Mouse (Mus musculus): ENCODE measurements around the gene Kctd6. TPM values are rescaled to one million over a fixed set of nuclear protein-coding genes. Genes with fewer than 3 reads are reported as not detected.

The Kctd6 gene
- total and polyA plus RNA-seq, 2 experiments from 2014 or later = 23.1 to 42.8 TPM

DNA sequence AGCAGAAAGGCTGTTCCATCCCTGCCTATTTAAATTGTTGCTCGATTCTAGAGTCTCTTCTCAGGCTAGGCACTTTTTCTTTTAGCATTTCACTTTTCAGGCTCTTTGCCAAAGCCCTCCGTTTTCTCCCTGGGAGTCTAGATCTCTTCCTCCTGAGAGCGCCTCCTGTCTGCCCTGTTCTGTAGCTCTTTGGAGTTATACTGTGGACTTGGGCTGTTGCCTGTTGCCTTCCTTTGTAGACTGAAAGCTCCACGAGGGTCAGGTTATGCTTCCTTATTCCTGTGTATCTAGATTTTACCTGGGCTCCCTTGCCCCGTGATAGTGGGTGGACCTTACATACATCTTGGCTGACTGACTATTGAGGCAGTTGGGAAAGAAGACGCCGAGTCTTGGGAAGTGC, 4.3 kb downstream of the Kctd6 start:
- no peaks in the 10 kb centered on the region; the same call in none of the 2 replicates for H3K4me1 ChIP-seq (ENCODE audit: insufficient read depth, low read length)
- ATAC-seq (ENCODE audit: low FRiP score) (no peak), DNase-seq (ENCODE audit: low spot score) (no peak)
- no peaks in the 10 kb centered on the region; the same call in 1 of the 2 replicates for H3K27me3 ChIP-seq (ENCODE audit: insufficient read depth, low read length)
- no peak overlapping the region for H3K9ac ChIP-seq (replicated peaks; ENCODE audit: low read length, poor library complexity, severe bottlenecking)
- no peaks in the 10 kb centered on the region for H3K9me3 ChIP-seq (ENCODE audit: low read length)
- no peak overlapping the region for H3K4me3 ChIP-seq (ENCODE audit: low read depth, low read length)
- WGBS = 30% methylated on average over 7 of the region's 7 CpGs
- peak; percentile 32 for TF ChIP-seq CTCF (IDR thresholded peaks at IDR 0.05)
- H3K36me3 ChIP-seq (ENCODE audit: insufficient read depth, low read length) = peaks cover 7% of the 10 kb centered on the region
- H3K4me2 ChIP-seq (ENCODE audit: low read depth, low read length, poor library complexity, severe bottlenecking) = 0 out of 2 replicates have a peak overlapping the region, but pooled peaks have one; percentile 21
- H3K27ac ChIP-seq (ENCODE audit: low read depth, low read length) = no peak overlapping the region

DNA sequence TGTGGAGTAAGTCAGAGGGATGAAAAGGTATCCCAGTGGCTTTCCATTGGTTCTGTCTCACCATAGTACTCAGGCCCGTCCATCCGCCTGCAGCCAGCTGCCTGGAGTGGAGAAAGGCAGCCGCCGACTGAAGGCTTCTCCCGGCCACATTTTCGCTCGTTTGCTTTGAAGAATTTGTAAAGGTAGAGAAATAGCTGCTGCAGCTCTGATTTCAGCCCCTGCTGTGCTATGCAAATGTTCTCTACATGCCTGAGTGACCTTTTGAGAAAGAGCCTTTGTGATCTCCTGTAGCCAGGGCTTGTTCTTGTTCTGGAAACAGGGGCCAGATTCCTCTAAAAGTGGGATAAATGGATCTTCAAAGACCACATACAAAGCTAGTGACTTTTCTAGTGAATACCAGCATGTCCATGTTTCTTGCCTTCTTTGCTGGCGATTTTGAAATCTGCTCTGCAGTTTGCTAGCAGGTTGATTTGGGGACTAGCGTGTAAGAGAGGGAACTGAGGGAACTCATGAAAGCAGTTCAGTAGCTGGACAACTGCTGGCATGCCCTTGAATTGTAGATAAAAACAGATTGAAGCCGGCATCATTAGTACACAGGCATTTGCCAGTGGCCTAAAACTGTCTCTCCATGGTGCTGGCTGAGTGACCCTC, 4.9 kb downstream of the Kctd6 start:
- Histone ChIP-seq H3K4me3 (ENCODE audit: low read depth, low read length) (no peak overlapping the region), H3K27ac (ENCODE audit: low read depth, low read length) (no peak overlapping the region; the same call in 1 of the 2 replicates), H3K4me1 (ENCODE audit: insufficient read depth, low read length) (no peaks in the 10 kb centered on the region; the same call in none of the 2 replicates), H3K9ac (replicated peaks; ENCODE audit: low read length, poor library complexity, severe bottlenecking) (no peak overlapping the region), H3K4me2 (ENCODE audit: low read depth, low read length, poor library complexity, severe bottlenecking) (peak overlapping the region; percentile 21; the same call in 1 of the 2 replicates), H3K36me3 (ENCODE audit: insufficient read depth, low read length) (peaks cover 7% of the 10 kb centered on the region), H3K9me3 (ENCODE audit: low read length) (no peaks in the 10 kb centered on the region), H3K27me3 (ENCODE audit: insufficient read depth, low read length) (no peaks in the 10 kb centered on the region; the same call in 1 of the 2 replicates)
- DNase-seq (ENCODE audit: low spot score) (peak; percentile 52), ATAC-seq (ENCODE audit: low FRiP score) (no peak)
- WGBS = 22% methylated on average over 10 of the region's 10 CpGs
- no peak for TF ChIP-seq CTCF (IDR thresholded peaks at IDR 0.05)

DNA sequence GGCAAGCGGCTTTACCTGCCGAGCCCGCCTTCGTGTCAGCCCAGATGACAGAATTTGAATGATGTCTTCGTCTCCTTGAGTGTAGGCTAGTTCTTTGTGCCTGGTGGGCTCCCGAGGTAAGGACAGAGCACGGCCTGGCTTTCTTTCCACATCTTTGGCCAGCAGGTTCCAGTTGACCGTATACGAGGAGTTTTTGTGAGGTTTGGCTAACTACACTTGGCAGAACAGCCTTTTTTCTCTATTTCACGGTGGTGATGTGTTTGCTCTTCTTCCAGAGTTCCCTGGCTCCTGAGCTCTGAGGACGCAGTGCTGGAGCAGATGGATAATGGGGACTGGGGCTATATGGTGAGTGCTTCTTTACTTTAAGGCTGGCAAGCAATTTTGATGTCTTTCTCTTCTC, 5.9 kb downstream of the Kctd6 start:
- H3K4me2 ChIP-seq (ENCODE audit: low read depth, low read length, poor library complexity, severe bottlenecking) = no peak overlapping the region
- TF ChIP-seq CTCF (IDR thresholded peaks at IDR 0.05) = no peak
- H3K9me3 ChIP-seq (ENCODE audit: low read length) = no peaks in the 10 kb centered on the region
- H3K4me3 ChIP-seq (ENCODE audit: low read depth, low read length) = no peak overlapping the region
- 29% methylated on average over 11 of the region's 11 CpGs for WGBS
- DNase-seq (ENCODE audit: low spot score) (no peak), ATAC-seq (ENCODE audit: low FRiP score) (no peak)
- no peak overlapping the region for H3K27ac ChIP-seq (ENCODE audit: low read depth, low read length)
- H3K27me3 ChIP-seq (ENCODE audit: insufficient read depth, low read length) = no peaks in the 10 kb centered on the region; the same call in 1 of the 2 replicates
- no peak overlapping the region for H3K9ac ChIP-seq (replicated peaks; ENCODE audit: low read length, poor library complexity, severe bottlenecking)
- no peaks in the 10 kb centered on the region; the same call in none of the 2 replicates for H3K4me1 ChIP-seq (ENCODE audit: insufficient read depth, low read length)
- peaks cover 7% of the 10 kb centered on the region for H3K36me3 ChIP-seq (ENCODE audit: insufficient read depth, low read length)

DNA sequence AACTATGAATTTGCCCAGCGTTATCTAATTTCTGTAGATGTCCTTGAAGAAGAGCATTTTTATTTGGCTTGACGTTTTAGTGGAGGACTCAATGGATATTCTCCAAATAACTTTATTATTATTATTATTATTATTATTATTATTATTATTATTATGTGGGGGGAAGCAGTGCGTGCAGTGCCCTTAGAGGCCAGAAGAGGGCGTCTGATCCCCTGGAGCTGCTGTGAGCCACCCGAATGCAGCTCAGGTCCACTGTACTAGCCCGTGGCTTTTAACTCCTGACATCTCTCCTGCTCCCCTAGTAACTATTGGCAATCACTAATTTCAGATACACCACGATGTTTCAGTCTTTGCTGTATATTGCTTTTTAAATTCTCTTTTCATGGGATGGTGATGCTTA, 6.4 kb downstream of the Kctd6 start:
- H3K9me3 ChIP-seq (ENCODE audit: low read length) = no peaks in the 10 kb centered on the region
- peak; percentile 59 for TF ChIP-seq CTCF (IDR thresholded peaks at IDR 0.05)

DNA sequence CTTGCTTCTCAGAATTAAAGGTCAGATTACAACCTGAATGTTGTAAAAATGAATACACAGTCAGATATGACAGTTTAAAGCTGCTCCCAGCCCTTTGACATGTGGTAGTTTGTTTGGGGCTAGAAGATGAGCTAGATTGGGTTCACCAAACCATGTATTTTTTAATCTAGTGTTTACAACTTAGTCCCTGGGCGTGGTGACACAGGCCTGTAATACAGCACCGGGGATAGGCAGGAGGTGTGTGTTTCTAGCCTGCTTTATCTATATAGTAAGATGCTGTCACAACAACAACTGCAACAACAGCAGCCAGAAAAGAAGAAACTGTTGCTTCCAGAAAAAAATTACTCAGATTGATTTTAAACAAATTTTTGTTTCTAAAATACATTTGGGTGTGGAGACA, 7.0 kb downstream of the Kctd6 start:
- DNase-seq (ENCODE audit: low spot score) = no peak
- 92% methylated on average over 2 of the region's 2 CpGs for WGBS
- Histone ChIP-seq H3K9me3 (ENCODE audit: low read length) (no peaks in the 10 kb centered on the region), H3K36me3 (ENCODE audit: insufficient read depth, low read length) (peaks cover 7% of the 10 kb centered on the region), H3K27me3 (ENCODE audit: insufficient read depth, low read length) (no peaks in the 10 kb centered on the region; the same call in 1 of the 2 replicates), H3K9ac (replicated peaks; ENCODE audit: low read length, poor library complexity, severe bottlenecking) (no peak overlapping the region), H3K4me2 (ENCODE audit: low read depth, low read length, poor library complexity, severe bottlenecking) (no peak overlapping the region), H3K4me3 (ENCODE audit: low read depth, low read length) (no peak overlapping the region), H3K4me1 (ENCODE audit: insufficient read depth, low read length) (no peaks in the 10 kb centered on the region; the same call in none of the 2 replicates), H3K27ac (ENCODE audit: low read depth, low read length) (no peak overlapping the region)
- ATAC-seq (ENCODE audit: low FRiP score) = no peak
- no peak for TF ChIP-seq CTCF (IDR thresholded peaks at IDR 0.05)

More for the DNA sequence above, 6.4 kb downstream of the Kctd6 start:
- H3K4me1 ChIP-seq (ENCODE audit: insufficient read depth, low read length) = no peaks in the 10 kb centered on the region; the same call in none of the 2 replicates
- no peaks in the 10 kb centered on the region; the same call in 1 of the 2 replicates for H3K27me3 ChIP-seq (ENCODE audit: insufficient read depth, low read length)
- no peak overlapping the region for H3K4me2 ChIP-seq (ENCODE audit: low read depth, low read length, poor library complexity, severe bottlenecking)
- H3K36me3 ChIP-seq (ENCODE audit: insufficient read depth, low read length) = peaks cover 7% of the 10 kb centered on the region
- WGBS = 53% methylated on average over 7 of the region's 7 CpGs
- H3K27ac ChIP-seq (ENCODE audit: low read depth, low read length) = no peak overlapping the region
- no peak overlapping the region for H3K9ac ChIP-seq (replicated peaks; ENCODE audit: low read length, poor library complexity, severe bottlenecking)
- no peak overlapping the region for H3K4me3 ChIP-seq (ENCODE audit: low read depth, low read length)
- DNase-seq (ENCODE audit: low spot score) (no peak), ATAC-seq (ENCODE audit: low FRiP score) (no peak)

DNA sequence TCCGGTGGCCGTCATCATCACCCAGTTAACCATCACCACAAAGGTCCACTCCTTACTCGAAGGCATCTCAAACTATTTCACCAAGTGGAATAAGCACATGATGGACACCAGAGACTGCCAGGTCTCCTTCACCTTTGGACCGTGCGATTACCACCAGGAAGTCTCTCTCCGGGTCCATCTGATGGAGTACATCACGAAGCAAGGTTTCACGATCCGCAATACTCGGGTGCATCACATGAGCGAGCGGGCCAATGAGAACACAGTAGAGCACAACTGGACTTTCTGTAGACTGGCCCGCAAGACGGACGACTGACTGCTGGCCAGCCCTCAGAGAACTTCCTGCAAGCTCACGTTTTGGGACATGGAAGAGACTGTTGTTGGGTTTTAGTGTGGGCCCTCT, 8.6 kb downstream of the Kctd6 start:
- Histone ChIP-seq H3K9ac (replicated peaks; ENCODE audit: low read length, poor library complexity, severe bottlenecking) (no peak overlapping the region), H3K27me3 (ENCODE audit: insufficient read depth, low read length) (no peaks in the 10 kb centered on the region), H3K27ac (ENCODE audit: low read depth, low read length) (no peak overlapping the region), H3K4me2 (ENCODE audit: low read depth, low read length, poor library complexity, severe bottlenecking) (no peak overlapping the region), H3K36me3 (ENCODE audit: insufficient read depth, low read length) (peaks cover 7% of the 10 kb centered on the region), H3K4me3 (ENCODE audit: low read depth, low read length) (no peak overlapping the region), H3K4me1 (ENCODE audit: insufficient read depth, low read length) (no peaks in the 10 kb centered on the region; the same call in none of the 2 replicates), H3K9me3 (ENCODE audit: low read length) (no peaks in the 10 kb centered on the region)
- TF ChIP-seq CTCF (IDR thresholded peaks at IDR 0.05) = no peak
- ATAC-seq (ENCODE audit: low FRiP score) (no peak), DNase-seq (ENCODE audit: low spot score) (no peak)
- 97% methylated on average over 16 of the region's 16 CpGs for WGBS

Data from midbrain, postnatal 0 days (tissue).